Mouse (Mus musculus) gastrocnemius, adult 18-20 months (tissue): ENCODE data around the gene Wdr72. TPM values are rescaled to one million over a fixed set of nuclear protein-coding genes. Genes with fewer than 3 reads are reported as not detected.

ENCODE experiments used
- DNase-seq: peaks from one replicate; pipeline ENCODE4 v3.0.0; 2021; ENCODE audit warnings: low spot score
- long read RNA-seq, 2 experiments: library from polyadenylated mRNA; stranded (forward); transcript quantifications; one replicate each; pipeline ENCODE4 v2.0.0; 2021
- total RNA-seq, 2 experiments: library from RNA; stranded (reverse); gene quantifications; 2 replicates each; pipeline ENCODE4 v1.2.3; 2021

Gene Wdr72
- total RNA-seq = not detected
- long read RNA-seq, experiment 1 = 0 reads
- long read RNA-seq, experiment 2 = 0 reads

DNA sequence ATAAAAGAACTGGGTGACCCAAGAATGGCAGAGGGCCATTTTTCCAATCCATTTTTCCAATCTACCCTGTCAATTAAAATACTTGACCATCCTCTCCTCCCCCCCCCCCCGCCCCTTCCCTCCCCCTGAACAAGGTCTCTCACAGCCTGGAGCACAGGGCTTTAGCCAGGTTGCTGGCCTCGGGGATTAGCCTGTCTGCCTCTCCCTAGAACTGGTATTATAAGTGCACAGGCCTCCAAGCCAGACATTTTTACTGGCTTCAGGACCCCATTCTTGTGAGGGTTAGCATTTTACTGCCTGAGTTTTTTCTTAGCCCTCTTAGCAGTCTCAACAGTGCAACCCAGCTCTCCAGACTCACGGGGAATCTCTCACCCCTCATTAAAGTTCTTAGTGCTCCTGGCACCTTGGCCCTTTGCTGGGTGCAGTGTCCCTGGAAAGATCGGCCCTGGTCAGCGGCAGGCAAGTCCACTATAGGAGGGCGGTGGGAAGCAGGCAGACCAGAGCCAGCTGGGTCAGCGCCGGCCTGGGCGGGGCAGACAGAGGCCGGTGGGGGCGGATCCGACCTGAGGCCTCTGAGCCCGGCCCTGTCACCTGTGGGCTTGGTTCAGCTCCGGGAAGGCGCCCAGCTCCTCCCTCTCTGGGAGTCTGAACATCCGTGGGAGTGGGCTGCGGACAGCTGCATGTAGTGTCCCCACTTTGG lies at the start of gene Wdr72:
Wdr72 (plus strand) TSS at position 596 of the 700 bp plus-strand sequence.
- no peak for DNase-seq

DNA sequence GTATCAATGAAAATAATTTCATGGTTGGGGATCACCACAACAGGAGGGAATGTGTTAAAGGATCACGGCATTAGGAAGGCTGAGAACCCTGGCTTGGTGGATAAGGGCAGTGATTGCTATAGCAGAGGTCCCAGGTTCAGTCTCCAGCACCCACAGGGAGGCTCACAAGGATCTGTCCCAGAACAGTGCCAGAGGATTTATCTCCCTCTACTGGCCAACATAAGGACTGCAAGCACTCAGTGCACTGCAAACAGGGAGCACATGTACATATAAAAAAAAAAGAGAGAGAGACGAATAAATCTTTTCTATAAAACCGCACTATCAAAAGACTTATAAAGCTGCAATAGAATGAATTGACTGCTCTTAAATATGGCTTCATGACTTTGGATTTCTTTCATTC lies 43.9 kb upstream of the Wdr72 start:
- DNase-seq = no peak

DNA sequence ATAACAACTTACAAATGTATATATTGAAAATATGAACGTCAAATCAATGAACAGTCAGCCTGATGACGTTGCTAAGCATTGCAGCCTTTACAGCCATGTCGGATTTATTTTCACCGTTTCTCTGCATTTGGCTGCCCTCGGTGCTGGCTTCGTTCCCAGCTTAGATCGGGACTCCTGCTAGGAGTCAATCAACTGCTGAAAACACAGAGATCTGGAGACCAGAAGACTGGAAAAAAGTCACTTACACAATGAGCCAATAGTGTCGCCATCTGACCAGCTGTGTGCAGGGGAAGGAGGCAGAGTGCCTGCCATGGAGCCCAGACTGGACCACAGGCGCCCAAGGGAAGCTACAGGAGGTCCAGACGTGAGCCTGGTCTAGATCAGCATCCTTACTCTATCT lies 43.4 kb upstream of the Wdr72 start:
- no peak for DNase-seq

DNA sequence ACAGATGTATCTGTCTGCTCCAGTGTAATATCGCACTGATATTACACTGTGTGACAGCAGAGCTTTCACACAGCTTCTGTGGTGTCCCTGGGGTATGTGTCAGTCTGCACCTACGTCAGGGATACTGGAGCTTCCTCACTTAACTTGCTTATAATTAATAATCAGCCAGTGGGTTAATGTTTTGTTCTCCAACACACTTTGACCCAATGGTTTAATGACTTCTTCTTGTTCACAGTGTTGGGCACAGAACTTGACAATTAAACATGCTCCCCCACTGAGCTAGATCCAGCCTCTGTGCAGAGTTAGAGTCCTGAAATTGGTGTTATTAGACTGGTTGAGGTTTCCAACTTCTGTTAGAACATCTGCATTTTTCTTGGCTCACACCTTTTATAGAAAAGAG lies 34.2 kb upstream of the Wdr72 start:
- no peak for DNase-seq

DNA sequence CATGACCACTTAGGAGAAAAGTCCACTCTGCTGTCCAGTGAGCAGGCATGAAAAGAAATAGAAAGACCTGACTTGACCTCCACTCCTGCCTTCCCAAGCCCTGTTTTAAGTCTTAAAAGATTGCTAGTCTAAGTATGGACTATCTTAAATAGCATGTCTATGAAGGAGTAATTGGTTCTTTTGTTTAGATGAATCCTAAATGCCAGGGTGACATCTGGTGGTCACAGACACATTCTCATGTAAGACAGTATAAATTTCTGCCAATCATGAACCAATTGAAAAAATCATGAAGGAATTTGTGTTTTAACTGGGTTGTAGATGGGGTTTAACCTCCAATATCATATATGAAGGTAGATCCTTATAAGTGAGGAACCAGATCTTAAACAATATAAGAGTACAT lies 31.7 kb upstream of the Wdr72 start:
- DNase-seq = no peak

DNA sequence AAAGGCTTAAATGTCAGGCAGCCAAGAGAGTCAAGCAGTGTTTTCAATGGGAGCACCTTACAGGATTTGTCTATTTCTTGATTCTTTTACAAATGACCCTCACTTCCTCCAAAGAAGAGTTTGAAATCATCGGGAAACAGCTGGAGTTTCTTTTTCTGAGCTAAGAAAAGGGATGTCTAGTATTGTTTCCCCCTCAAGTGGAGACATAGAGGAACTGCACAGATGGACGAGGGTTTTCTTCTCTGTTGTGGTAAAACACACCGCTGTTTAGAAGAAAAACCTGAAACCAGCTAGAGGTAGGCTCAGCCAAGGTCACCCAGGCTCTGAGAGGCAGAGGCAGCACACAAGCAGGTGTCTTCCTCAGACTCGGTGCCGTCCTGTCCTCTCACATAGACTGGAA lies 29.9 kb upstream of the Wdr72 start:
- DNase-seq = no peak

DNA sequence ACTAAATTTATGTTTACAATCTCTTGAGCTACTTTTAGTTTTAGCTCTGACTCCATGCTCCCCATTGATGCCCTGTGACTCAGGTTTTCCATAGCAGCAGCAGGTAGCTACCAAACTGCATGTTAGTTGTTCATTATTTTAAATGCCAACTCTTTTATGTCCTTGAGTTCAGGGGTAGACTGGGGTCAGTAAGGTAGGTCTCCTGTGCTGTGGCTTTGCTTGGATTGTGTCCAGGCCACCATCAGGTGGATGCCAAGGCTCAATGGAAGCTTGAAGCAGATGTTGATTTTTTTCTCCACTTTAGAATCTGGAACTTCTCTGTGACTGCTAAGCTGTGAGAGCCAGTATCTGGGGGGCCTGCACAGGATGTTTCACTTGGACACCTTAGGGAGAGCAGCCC lies 8.6 kb upstream of the Wdr72 start:
- DNase-seq = no peak

DNA sequence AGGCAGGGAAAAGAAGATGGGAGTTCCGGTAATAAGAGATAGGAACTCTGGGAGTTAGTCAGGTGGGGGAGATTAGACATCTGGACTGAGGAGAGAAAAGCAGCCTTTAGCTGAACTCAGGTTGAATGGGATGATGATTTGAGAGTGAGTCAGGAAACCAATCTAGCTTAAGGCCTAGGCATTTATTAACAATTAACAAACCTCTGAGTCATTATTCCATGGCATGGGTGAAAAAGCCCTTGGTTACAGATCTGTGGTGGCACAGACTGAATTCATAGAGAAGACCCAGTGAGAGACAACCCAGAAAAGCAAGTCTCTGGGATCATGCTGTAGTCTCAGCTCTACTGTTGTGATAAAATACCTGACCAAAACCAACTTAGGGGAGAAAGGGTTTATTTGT lies 7.5 kb upstream of the Wdr72 start:
- DNase-seq = no peak

DNA sequence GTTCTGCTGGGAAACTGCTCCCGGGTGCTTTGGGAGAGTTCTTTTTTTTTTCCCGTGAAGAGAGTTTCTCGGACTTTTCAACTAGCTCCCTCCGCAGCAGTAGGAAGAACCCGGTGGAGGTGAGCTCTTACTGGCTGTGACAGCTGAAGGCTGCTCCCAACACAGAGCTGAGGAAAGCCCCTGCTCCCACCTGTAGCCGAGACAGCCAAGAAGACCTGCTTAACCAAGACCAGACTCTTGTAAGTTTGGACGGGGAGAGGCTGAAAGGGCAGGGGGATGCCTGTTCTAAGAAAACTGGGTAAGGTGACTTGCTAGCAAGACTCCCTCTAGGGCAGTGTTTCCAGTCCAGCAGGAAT lies 283 bp downstream of the Wdr72 start:
- DNase-seq = no peak

DNA sequence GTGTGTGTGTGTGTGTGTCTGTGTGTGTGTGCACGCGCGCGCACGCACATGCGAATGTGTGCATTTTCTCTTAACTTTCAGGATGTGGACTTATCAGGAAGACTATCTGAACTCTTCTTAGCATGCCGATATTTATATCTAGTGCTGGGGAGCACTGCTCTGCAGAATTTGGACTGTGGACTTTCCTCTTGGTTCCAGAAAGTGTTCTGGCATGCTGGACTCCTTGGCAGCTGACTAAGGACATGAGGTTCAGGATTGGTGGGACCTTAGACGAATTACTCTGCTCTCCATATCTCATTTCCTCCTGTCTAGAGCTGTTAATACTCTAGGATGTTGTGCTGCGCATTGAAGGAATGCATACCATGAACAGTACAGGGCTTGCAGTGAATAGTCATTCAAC lies 2.4 kb downstream of the Wdr72 start:
- no peak for DNase-seq

DNA sequence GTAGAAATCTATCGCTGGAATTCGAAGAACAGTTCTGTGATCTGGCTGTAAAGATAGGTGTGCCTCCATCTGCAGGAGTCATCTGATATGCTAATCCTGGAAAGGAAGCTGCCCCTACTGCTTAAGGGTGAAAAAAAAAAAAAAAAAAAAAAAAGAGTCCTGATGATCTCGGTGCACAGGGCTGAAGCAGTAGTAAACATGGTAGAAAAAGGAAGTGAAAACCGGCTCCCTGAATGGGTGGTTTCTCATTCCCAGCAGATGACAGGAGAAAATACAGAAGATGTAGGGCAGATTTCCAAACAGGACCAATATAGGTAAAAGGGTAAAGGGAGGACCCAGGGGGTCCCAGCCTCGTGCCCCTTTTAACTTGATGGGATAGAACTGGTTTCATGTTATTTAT lies 16.1 kb downstream of the Wdr72 start:
- DNase-seq = no peak

DNA sequence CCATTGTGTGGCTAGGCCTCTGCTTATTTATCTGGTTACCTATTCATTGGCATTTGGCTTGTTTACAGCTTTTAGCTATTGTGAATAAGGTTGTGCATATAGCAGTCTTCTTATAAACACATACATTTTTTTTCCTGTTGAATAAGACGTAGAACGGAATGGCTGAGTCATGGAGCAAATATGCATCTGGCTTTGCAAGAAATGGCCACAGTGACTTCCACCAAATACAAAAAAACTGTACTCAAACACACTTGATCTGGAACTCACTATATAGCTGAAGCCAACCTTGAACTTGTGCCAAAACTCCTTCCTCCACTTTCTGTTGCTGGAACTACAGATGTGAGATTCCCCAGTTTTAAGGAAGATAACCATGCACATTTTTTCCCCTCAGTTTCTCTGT lies 23.9 kb downstream of the Wdr72 start:
- no peak for DNase-seq

DNA sequence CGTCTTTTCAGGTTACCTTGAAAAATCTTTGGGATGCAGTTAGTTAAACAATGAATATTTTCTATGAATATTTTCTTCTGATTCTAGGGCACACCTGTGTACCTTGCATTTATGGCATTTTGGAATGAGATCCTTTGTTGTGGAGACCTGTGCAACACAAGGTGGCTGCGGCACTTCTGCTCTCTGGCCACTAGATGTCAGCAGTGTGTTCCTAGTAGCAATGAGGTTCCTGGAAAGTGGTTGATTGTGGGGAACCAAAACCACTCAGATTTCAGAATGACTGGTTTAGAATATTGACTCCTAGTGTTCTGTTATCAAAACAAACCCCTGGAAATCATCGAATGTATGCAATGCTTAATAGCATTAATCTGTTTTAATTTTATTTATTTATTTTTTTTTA lies 31.7 kb downstream of the Wdr72 start:
- DNase-seq = peak; percentile 24

DNA sequence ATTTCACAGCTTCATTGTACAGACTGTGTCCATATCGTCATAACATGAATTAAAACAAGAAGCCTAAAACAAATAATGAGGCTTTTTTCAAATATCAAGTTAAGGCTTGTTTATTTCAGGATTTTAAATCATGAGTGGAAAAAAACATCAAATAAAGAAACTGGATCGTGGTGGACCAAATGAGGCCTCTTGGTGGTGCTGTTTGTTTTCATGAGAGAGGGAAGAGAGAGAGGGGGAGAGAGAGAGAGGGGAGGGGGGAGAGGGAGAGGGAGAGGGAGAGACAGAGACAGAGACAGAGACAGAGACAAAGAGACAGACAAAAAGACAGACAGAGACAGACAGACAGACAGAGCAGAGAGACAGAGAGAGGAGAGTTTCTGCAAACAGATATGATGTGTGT lies 32.5 kb downstream of the Wdr72 start:
- no peak for DNase-seq

DNA sequence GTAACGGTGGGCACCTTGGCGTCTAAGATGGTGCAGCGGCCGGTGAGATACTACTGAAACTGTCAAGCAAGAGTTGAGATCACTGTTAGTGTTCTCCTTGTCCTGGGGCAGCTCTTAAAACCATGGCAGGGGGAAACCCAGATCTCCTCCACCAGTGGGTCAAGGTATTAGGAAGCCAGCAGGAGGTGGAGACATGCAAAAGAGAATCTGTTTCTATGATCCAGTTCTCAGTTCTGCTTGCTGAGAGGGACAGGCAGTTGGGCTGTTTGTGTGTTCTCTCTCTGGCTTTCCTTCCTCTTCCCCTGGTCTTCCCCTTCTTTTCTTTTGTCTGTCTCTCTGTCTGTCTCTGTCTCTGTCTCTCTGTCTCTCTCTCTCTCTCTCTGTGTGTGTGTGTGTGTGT lies 35.0 kb downstream of the Wdr72 start:
- DNase-seq = no peak

DNA sequence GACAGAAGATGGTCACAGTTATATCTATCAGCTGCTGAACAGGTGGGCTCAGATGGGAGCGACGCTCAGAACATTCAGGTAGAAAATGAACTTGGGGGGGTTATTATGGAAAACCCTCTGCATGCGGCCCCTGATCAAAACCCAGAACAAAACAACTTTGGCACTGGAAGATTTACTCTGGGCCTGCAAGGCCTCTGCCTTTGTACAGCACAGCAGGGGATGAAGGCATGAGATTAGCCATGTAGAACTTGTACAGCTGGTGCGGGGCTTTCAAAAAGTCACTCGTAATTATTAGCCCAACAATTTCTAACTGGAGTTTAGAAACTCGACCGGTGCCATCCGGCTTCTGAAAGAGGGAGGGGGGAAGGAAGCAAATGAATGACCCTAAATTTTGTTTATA lies 38.1 kb downstream of the Wdr72 start:
- no peak for DNase-seq

DNA sequence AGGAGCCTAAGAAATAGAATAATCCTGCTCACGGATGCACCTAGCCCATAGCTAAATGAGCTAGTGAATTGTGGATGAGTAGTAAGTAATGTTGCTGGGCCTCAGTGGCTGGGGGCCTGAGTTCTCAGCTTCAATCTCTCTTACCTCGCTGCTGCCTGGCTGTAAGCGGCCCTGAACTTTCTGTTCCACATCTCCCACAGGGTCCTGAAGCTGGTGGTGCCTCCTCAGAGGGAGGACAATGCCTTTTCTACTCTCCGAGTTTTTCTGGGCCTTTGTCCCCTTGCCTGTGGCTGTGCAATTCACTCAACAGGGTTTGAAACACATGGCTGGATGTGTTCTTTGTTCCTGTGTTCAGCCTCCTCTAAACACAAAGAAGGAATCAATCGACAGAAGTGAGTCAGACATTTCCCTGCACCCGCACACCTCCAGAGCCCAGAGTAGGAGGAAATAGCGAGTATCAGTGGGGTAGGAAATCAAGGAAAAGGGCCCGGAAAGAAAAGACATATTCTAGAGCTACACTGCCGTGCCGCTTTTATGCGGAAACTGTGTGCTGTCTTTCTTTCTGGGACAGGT lies 50.3 kb downstream of the Wdr72 start:
- DNase-seq = no peak

DNA sequence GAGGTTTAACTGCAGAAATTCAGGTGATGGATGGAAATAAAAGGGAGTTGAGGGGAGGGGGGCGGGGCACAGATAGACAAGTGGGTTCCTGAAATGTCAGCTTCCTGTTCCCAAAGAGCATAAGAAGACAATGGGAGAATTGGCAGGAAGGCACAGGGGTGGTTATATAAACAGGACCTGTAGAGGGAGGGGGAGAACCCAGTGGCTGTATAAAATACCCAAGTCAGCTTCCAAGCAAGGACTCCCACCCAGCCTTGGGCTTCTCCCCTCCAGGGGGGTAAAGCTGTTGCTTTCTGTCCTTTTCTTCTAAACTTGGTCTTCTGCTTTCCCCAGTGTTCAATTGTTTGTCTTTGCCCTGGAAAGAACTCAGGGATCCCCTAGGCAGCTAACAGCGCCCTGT lies 55.5 kb downstream of the Wdr72 start:
- DNase-seq = no peak

DNA sequence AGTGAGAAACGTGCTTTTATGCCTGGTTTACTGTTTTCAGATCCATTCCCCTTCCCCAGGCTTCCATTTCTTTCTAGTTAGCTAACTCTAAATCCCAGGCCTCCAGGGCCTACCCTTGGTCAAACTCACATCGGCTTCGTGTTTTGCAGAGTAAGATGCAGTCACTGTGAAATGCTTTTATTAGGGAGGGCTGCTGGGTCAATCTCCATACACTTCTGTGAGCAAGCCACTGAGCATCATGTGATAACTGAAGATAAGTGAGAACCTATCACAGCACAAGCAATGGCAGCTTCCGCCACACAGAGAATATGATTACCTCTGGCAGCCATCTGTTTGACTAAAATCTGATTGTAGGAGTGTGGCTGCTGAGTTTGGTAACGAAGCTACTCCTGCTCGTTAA lies 59.7 kb downstream of the Wdr72 start:
- DNase-seq = no peak

DNA sequence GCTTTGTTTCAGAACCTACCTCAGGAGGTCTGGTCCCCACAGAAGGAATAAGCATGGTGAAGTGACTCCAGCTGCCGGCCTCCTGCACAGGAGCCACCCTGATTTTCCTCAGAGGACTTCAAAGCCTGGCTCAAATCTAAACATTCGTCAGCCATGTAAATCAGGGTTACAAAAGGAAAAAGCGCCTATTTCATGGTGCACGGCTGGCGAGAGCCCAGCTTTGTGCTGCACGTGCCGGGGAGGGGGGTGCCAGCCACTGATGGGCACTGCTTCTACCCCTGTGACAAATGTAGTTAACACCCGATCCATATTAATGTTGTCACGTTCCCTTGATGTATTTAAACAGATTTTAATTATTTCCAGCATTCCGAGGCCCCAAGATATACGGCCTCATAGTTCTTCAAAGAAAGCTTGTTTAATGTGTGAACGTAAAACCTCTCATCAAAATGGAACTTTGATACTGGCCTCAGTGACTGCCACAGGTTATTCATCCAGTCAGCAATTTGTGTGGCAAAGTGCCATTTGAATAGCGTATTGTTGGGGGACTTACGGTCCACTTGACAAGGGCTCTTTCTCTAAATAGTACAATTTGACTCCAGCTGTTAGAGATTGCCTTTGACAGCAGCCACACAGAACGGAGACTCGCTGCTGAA lies 76.7 kb downstream of the Wdr72 start:
- no peak for DNase-seq

DNA sequence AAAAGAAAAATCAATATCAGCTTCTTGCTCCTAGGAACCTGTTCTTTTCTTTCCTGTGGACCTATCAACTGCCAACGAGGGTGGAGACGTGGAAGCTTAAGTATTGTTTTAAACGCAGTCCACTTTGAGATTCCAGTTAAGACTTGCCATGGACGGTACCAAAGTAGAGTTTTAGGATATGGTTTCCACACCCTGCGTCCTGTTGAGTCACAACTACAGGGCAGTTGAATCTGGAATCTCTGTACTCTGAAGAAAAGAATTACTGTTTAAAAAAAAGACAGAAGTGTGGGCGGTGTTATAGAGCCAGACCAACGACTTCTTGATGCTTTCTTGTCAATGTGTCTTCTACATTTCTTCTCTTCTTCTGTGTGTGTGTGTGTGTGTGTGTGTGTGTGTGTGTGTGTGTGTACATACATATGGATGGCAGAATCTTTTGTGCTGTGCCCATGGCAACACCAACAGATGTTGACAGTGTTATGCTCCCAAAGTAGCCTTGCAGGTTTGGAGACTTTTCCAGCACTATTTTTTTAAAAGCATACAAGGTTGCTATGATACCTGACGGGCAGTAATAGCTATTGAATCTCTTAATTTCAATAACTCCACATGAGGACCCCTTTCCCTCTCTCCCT lies 77.4 kb downstream of the Wdr72 start:
- no peak for DNase-seq

DNA sequence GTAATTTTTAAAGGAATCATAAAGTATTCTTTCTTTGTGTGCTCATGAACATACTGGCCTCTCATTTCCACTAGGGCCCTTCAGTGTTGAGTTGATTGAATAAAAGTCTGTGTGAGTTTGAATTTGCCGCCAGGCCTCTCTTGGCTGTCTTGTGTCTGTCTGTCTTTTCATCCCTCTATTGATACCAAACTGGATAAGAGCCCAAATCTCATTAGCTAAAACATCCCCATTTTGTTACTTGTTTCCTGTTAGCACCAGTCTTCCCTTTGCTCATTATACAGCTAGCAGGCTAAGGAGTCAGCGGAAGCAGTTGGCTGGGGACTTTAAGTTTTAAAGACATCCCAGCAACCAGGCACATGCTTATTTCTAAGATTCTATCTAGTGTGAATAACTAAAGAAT lies 84.7 kb downstream of the Wdr72 start:
- no peak for DNase-seq

DNA sequence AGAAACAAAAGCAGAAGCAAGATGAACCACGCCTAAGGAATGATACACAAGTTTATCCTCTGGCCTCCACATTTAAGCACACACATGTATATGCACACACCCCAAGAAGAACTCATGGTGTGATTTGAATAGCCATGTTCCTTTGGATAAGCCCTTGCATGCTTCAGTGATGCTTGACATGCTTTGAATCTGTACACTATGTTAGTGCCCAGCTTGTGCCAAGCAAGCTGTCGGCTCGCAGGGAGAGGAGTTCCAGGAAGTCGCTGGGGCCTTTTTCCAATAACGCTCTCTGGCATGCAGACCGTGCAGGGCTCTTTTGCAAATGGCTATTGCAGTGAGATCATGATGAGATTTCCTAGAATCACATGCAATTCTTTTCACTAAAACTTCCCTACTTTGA lies 118.1 kb downstream of the Wdr72 start:
- DNase-seq = no peak
